Mouse (Mus musculus) limb, embryonic 10.5 days (tissue): ENCODE measurements around the gene N4bp3. TPM values are rescaled to one million over a fixed set of nuclear protein-coding genes. Genes with fewer than 3 reads are reported as not detected.

Experiments
- DNase-seq: peaks from one replicate; pipeline ENCODE4 v3.0.0-alpha.2; 2017; ENCODE audit warnings: low spot score
- H3K27ac ChIP-seq: fragments of 300-500 bp; sonication (generic); 2 replicates; pipeline ENCODE4 v1.5.1; 2016; ENCODE audit warnings: mild to moderate bottlenecking
- H3K27me3 ChIP-seq: fragments of 300-500 bp; sonication (generic); 2 replicates; pipeline ENCODE4 v1.6.1; 2016; ENCODE audit warnings: low read depth, mild to moderate bottlenecking; ENCODE audit not compliant: poor library complexity, severe bottlenecking
- H3K36me3 ChIP-seq: fragments of 300-500 bp; sonication (generic); 2 replicates; pipeline ENCODE4 v1.6.1; 2016; ENCODE audit warnings: mild to moderate bottlenecking, moderate library complexity
- H3K4me1 ChIP-seq: fragments of 300-500 bp; sonication (generic); 2 replicates; pipeline ENCODE4 v1.6.1; 2016
- H3K4me3 ChIP-seq: fragments of 300-500 bp; sonication (generic); 2 replicates; pipeline ENCODE4 v1.5.1; 2016; ENCODE audit warnings: mild to moderate bottlenecking, moderate library complexity
- H3K9me3 ChIP-seq: fragments of 300-500 bp; sonication (generic); replicated peaks from 2 replicates; pipeline ENCODE4 v1.6.1; 2016; ENCODE audit warnings: mild to moderate bottlenecking
- WGBS: fragments of 180-500 bp; shearing (Covaris S2); methylation state at CpG from one replicate; pipeline ENCODE4 v1.1.7; 2016; 5-methylcytosine and 5-hydroxymethylcytosine counted together
- polyA plus RNA-seq: library from polyadenylated mRNA; unstranded; fragments of >200 nt; fragmentation: Nextera tagmentation; extraction: Ambion mirVana; gene quantifications from 2 replicates; pipeline ENCODE4 v1.2.1, GENCODE M21; 2016

N4bp3 gene
- polyA plus RNA-seq, 1 experiment from 2014 or later, result 27.9 TPM

- Histone ChIP-seq H3K9me3 (no peaks in the 10 kb centered on the region), H3K36me3 (peaks cover 19% of the 10 kb centered on the region), H3K4me1 (peaks cover 68% of the 10 kb centered on the region), H3K27ac (peak overlapping the region; percentile 87), H3K27me3 (no peaks in the 10 kb centered on the region), H3K4me3 (peak overlapping the region; percentile 73)
- 32% methylated on average over 11 of the region's 11 CpGs for WGBS
- peak; percentile 47 for DNase-seq
These were observed 1.3 kb downstream of the N4bp3 start for GRCm38 (mm10) chr11:51649111-51649888.

DNA sequence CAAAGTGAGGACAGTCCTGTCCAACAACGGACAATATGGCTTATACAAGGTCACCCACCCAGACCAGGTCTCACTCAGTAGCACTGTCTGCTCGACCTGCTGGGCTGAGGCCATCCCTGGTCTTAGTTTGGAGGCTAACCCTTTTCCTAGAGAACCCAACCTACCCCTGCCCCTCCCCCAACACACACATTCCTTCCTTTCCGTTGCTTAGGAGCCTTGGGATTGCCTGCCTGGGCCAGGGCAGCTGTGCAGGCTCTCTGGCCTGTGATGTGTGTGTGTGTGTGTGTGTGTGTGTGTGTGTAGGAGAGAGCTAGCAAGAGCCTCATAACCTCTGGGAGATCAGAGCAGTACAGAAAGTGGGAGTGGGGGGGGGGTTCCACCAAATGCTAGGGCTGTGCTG lies 2.1 kb downstream of the N4bp3 start:
- WGBS, result 24% methylated on average over 3 of the region's 3 CpGs
- peak; percentile 70 for DNase-seq
- no peaks in the 10 kb centered on the region for H3K9me3 ChIP-seq
- peak overlapping the region; percentile 87 for H3K27ac ChIP-seq
- peaks cover 75% of the 10 kb centered on the region for H3K4me1 ChIP-seq
- H3K36me3 ChIP-seq, result peaks cover 27% of the 10 kb centered on the region
- H3K4me3 ChIP-seq, result peak overlapping the region; percentile 73
- H3K27me3 ChIP-seq, result no peaks in the 10 kb centered on the region

DNA sequence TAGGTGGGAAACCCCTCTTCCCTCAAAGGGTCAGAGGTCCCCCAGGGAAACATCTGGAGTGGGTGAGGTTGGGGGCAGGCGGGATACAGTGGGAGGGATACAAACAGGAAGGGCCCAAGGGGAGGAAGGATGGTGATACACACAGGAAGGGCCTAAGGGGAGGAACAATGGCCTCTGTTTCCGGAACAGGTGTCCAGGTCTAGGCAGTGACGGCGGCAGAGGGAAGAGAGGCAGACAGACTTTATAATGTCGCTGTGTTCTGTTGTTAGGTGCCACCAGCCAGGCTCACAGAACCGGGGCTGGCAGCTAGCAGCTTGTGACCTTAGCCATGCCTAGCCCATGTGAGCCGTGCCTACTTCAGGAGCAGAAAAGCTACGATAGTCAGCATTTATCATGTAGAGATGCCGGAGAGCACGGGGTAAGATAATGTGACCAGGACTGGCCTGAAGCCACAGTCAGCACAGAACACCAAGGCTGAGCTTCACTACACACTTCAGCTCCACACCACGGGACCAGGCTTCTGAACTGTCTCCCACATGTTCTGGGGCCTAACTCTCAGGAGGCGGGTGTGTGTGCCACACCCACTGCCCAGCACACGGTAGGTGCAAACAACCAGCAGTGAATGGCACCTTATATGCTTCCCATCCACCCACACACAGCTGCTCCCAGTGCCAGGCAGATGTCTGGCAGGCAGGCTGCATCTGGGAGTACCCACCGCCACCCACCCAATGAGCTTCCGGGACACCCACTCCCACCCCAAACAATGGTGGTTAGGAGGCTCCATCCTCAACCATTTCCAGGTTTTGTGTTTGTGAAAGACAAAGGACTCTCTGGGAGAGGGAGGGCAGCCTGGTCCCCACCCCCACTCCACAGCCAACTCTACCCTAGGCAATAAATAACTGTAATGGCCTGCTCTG lies 3.6 kb downstream of the N4bp3 start:
- Histone ChIP-seq H3K27ac (peak overlapping the region; percentile 87), H3K27me3 (no peaks in the 10 kb centered on the region), H3K36me3 (peaks cover 42% of the 10 kb centered on the region), H3K4me1 (peaks cover 82% of the 10 kb centered on the region), H3K9me3 (no peaks in the 10 kb centered on the region), H3K4me3 (peak overlapping the region; percentile 9; the same call in 1 of the 2 replicates)
- WGBS, result 73% methylated on average over 15 of the region's 15 CpGs
- no peak for DNase-seq

DNA sequence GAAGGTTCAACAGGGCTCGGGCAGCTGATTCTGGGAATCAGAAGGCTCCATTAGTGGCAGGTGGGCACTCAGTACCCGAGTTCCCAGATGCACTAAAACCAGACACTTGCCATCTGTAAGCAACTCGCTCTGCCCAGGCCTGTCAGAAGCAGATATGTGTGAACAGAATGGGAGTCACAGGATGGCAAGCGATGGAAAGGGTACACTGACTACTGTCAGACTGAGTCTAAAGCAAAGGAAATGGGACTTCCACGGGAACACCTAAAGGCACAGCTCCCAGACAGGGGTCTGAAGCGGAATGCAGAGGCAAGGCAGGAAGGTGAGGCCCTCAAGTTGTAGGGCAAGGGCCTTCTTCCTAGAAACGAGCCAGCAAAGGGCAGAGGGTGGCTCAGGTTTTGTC lies 4.4 kb downstream of the N4bp3 start:
- no peak for DNase-seq
- Histone ChIP-seq H3K27ac (peak overlapping the region; percentile 87), H3K9me3 (no peaks in the 10 kb centered on the region), H3K4me1 (peaks cover 81% of the 10 kb centered on the region), H3K4me3 (0 out of 2 replicates have a peak overlapping the region, but pooled peaks have one; percentile 2), H3K27me3 (no peaks in the 10 kb centered on the region), H3K36me3 (peaks cover 50% of the 10 kb centered on the region)
- 68% methylated on average over 7 of the region's 7 CpGs for WGBS

- Histone ChIP-seq H3K4me1 (peaks cover 71% of the 10 kb centered on the region), H3K27ac (peak overlapping the region; percentile 31), H3K36me3 (peaks cover 50% of the 10 kb centered on the region), H3K9me3 (no peaks in the 10 kb centered on the region), H3K27me3 (no peaks in the 10 kb centered on the region), H3K4me3 (no peak overlapping the region)
- 93% methylated on average over 13 of the region's 13 CpGs for WGBS
- no peak for DNase-seq
These were observed 5.3 kb downstream of the N4bp3 start for GRCm38 (mm10) chr11:51645293-51645692.

DNA sequence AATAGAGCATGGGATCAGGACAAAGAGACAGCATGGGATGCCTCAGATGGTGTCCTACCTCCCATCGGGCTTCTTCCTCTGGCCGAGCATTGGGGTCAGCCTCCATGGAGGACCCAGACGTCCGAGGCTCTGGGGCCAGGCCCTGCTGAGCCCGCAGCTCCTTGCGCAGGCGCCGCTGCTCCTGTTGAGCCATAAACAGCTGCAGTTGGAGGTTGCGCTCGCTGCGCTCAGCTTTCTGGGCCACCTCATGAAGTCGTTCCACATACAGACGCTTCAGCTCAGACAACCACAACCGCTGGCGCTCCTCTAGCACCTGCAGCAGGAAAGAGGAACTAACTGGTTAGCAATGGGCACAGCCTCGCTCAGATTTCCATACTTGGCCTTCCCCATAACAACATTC lies 6.4 kb downstream of the N4bp3 start:
- 67% methylated on average over 16 of the region's 16 CpGs for WGBS
- H3K27me3 ChIP-seq, result no peaks in the 10 kb centered on the region
- peaks cover 50% of the 10 kb centered on the region for H3K36me3 ChIP-seq
- no peak for DNase-seq
- no peak overlapping the region for H3K4me3 ChIP-seq
- H3K27ac ChIP-seq, result peak overlapping the region; percentile 54
- H3K4me1 ChIP-seq, result peaks cover 61% of the 10 kb centered on the region
- no peaks in the 10 kb centered on the region for H3K9me3 ChIP-seq

GRCm38 (mm10) chr11:51643761-51644160 lies 6.9 kb downstream of the N4bp3 start:
- Histone ChIP-seq H3K4me3 (no peak overlapping the region), H3K36me3 (peaks cover 50% of the 10 kb centered on the region), H3K27me3 (no peaks in the 10 kb centered on the region), H3K27ac (peak overlapping the region; percentile 54), H3K4me1 (peaks cover 56% of the 10 kb centered on the region), H3K9me3 (no peaks in the 10 kb centered on the region)
- DNase-seq, result no peak
- 54% methylated on average over 15 of the region's 15 CpGs for WGBS

DNA sequence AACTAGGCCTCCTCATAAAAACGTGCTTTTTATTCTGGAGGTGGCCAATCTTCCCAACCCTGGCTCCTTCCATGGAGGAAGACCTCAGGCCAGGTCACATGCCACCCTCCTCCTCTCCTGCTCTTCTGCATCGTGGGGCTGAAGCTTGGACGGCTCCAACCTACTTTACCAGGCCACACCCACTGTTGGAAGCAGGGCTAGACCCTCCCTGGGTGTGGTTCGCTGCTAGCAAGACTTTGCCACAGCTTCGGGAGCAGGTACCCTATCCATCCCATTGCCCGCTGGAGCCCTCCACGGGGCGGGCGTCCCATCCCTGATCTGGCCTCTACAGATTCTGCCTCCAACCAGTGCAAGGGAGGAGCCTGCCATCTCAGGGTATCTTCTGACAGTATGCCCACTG lies 7.4 kb downstream of the N4bp3 start:
- Histone ChIP-seq H3K27ac (peak overlapping the region; percentile 54; the same call in 1 of the 2 replicates), H3K4me1 (peaks cover 55% of the 10 kb centered on the region), H3K27me3 (no peaks in the 10 kb centered on the region), H3K9me3 (no peaks in the 10 kb centered on the region), H3K4me3 (no peak overlapping the region), H3K36me3 (peaks cover 50% of the 10 kb centered on the region)
- no peak for DNase-seq
- WGBS, result 76% methylated on average over 9 of the region's 9 CpGs

DNA sequence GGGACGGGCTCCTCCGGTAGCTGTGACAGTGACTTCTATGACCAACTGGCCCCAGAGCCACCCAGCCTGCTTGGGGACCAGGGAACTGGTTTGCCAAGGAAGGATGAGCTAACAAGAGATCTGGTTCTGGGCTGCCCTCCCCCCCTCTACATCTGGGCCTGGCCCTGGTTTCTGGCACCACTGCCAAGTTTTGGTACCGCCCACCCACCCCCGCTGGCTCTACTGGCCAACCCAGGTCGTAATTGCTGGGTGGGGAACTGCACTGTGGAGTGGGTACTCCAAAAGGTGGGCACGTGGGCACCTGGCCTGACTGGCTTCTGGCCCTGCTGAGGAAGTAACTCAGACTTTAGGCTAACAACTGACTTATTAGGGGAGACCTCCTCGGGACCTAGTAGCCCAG lies 9.9 kb downstream of the N4bp3 start:
- 85% methylated on average over 7 of the region's 7 CpGs for WGBS

DNA sequence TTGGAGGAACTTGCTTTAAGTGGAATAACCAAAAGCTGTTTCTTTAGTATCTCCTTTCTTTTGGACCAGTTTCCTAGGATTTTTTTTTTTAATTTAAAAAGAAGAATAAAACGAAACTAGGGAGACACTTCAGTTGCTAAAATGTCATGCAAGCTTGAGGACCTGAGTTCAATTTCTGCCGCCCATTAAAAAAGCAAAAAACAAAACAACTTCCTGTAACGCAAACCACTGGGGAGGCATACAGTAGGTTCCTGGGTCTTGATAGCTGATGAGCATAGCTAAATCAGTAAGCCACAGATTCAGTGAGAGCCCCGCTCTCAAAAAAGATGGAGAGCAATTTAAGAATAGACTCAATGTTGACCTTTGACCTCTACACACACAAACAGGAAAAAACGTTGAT lies 12.1 kb downstream of the N4bp3 start:
- Histone ChIP-seq H3K4me3 (peak overlapping the region; percentile 40; the same call in 1 of the 2 replicates), H3K9me3 (no peaks in the 10 kb centered on the region), H3K27me3 (no peaks in the 10 kb centered on the region), H3K4me1 (peaks cover 50% of the 10 kb centered on the region), H3K27ac (peak overlapping the region; percentile 86), H3K36me3 (peaks cover 24% of the 10 kb centered on the region)
- WGBS, result 75% methylated on average over 5 of the region's 5 CpGs
- no peak for DNase-seq

More for the DNA sequence above, 9.9 kb downstream of the N4bp3 start:
- Histone ChIP-seq H3K36me3 (peaks cover 45% of the 10 kb centered on the region), H3K27me3 (no peaks in the 10 kb centered on the region), H3K4me1 (peaks cover 52% of the 10 kb centered on the region), H3K9me3 (no peaks in the 10 kb centered on the region), H3K27ac (no peak overlapping the region), H3K4me3 (no peak overlapping the region)
- DNase-seq, result no peak

DNA sequence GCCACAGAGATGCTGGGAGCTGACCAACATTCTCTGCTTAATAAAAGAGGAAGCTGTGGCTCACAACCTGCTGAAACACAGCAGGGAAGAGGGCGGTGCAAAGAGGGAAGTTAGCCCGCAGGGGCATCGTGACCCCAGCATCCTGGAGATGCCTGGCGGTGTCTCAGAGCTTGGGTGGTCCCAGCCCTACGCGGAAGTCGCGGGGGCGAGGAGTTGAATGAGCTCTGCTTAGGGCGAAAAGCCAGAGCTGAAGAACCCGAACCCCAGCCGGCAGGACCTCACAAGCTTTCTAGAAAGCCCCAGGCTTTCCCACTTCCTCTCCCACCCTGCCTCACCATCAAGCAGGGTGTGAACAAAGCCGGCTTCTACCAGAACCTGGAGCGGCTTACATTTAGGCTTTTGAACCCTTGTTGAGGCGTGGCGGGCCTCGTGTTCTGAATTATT lies 12.6 kb downstream of the N4bp3 start:
- no peaks in the 10 kb centered on the region for H3K9me3 ChIP-seq
- H3K27ac ChIP-seq, result peak overlapping the region; percentile 86
- WGBS, result 3% methylated on average over 17 of the region's 17 CpGs
- peak; percentile 83 for DNase-seq
- peaks cover 19% of the 10 kb centered on the region for H3K36me3 ChIP-seq
- H3K4me1 ChIP-seq, result peaks cover 45% of the 10 kb centered on the region
- H3K4me3 ChIP-seq, result peak overlapping the region; percentile 40
- H3K27me3 ChIP-seq, result no peaks in the 10 kb centered on the region

- Histone ChIP-seq H3K36me3 (0 out of 2 replicates have a peak, but pooled peaks cover 2% of the 10 kb centered on the region), H3K4me1 (peaks cover 44% of the 10 kb centered on the region), H3K9me3 (no peaks in the 10 kb centered on the region), H3K27ac (peak overlapping the region; percentile 88), H3K27me3 (no peaks in the 10 kb centered on the region), H3K4me3 (peak overlapping the region; percentile 79)
- DNase-seq, result peak; percentile 74
- WGBS, result 8% methylated on average over 6 of the region's 6 CpGs
These were observed 14.3 kb downstream of the N4bp3 start for GRCm38 (mm10) chr11:51636323-51636684.
